Mouse (Mus musculus): ENCODE measurements around the gene Plbd2.

DNA sequence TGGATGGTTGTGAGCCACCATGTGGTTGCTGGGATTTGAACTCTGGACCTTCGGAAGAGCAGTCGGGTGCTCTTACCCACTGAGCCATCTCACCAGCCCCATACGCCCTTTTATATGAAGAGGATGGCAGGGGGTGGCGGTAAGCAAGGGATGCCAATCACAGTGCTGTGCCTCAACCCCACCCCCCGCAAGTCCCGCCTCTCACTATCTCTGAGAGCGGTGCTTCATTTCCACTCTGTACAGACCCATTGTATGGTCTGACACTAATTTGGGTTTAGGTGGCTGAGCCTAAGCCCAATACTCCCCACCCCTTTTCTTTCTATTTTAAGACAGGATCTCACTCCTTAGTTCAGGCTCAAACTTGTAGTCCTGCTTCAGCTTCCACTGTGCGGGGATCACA lies 27.6 kb downstream of the Plbd2 start:
- no peak for TF ChIP-seq CTCF (IDR thresholded peaks at IDR 0.05; ENCODE audit: low read depth)
- TF ChIP-seq EP300 (IDR thresholded peaks at IDR 0.05; ENCODE audit: low read depth), result no peak

Measured in liver, postnatal 0 days (tissue).